Mouse (Mus musculus) liver, embryonic 14.5 days (tissue): ENCODE measurements around the gene Asb6. TPM values are rescaled to one million over a fixed set of nuclear protein-coding genes. Genes with fewer than 3 reads are reported as not detected.
A peak's percentile ranks its signal among the peaks of the same experiment; 100 is the strongest.

ENCODE experiments used
- ATAC-seq: fragments of 200-750 bp; cut with Nextera tagmentation; 2 replicates; pipeline ENCODE4 v1.8.0; 2017; ENCODE audit warnings: moderate number of reproducible peaks, mild to moderate bottlenecking, moderate library complexity; ENCODE audit not compliant: insufficient read depth
- DNase-seq, 3 experiments: peaks; one replicate each; pipeline ENCODE4 v3.0.0-alpha.2; 2012 to 2013; ENCODE audit warnings: low read depth in 3 of 3, low spot score in 3 of 3
- H3K27ac ChIP-seq: fragments of 300-500 bp; sonication (generic); 2 replicates; pipeline ENCODE4 v1.5.1; 2014; ENCODE audit warnings: moderate library complexity, mild to moderate bottlenecking, control low read depth, inconsistent platforms
- H3K27me3 ChIP-seq: fragments of 300-500 bp; sonication (generic); 2 replicates; pipeline ENCODE4 v1.6.1; 2014; ENCODE audit warnings: mild to moderate bottlenecking, low read length, moderate library complexity; ENCODE audit not compliant: control insufficient read depth, insufficient read depth
- H3K36me3 ChIP-seq: fragments of 300-500 bp; sonication (generic); replicated peaks from 2 replicates; pipeline ENCODE4 v1.6.1; 2014; ENCODE audit warnings: low read depth; ENCODE audit not compliant: control insufficient read depth, insufficient read depth
- H3K4me1 ChIP-seq, 2 experiments: fragments of 200-500 bp in 1 of 2; fragments of 300-500 bp in 1 of 2; sonication (generic) in 1 of 2; replicated peaks; 2 replicates each; pipeline ENCODE4 v1.6.1; 2012 to 2014; ENCODE audit warnings: antibody characterized with exemption in 1 of 2, inconsistent platforms in 1 of 2, low read length in 1 of 2; ENCODE audit not compliant: control insufficient read depth in 2 of 2, insufficient read depth in 2 of 2
- H3K4me2 ChIP-seq: fragments of 300-500 bp; sonication (generic); 2 replicates; pipeline ENCODE4 v1.6.1; 2014; ENCODE audit warnings: low read depth, mild to moderate bottlenecking, control low read depth, moderate library complexity
- H3K4me3 ChIP-seq, 2 experiments: fragments of 200-500 bp in 1 of 2; fragments of 300-500 bp in 1 of 2; sonication (generic) in 1 of 2; 2 replicates each; pipeline ENCODE4 v1.5.1; 2012 to 2014; ENCODE audit warnings: low read depth in 2 of 2, low read length in 2 of 2, mild to moderate bottlenecking in 2 of 2, control low read depth in 1 of 2, inconsistent platforms in 1 of 2, moderate library complexity in 1 of 2; ENCODE audit not compliant: insufficient read depth in 1 of 2
- H3K9ac ChIP-seq: fragments of 300-500 bp; sonication (generic); replicated peaks from 2 replicates; pipeline ENCODE4 v1.6.1; 2014; ENCODE audit warnings: mild to moderate bottlenecking, control low read depth, moderate library complexity
- H3K9me3 ChIP-seq: fragments of 300-500 bp; sonication (generic); 2 replicates; pipeline ENCODE4 v1.6.1; 2016; ENCODE audit warnings: low read length, mixed read lengths; ENCODE audit not compliant: control insufficient read depth
- CTCF ChIP-seq: IDR thresholded peaks from 2 replicates; pipeline ENCODE4 v1.5.1; 2016; ENCODE audit warnings: antibody characterized with exemption, low read depth, control low read depth
- EP300 ChIP-seq: IDR thresholded peaks from 2 replicates; pipeline ENCODE4 v1.6.1; 2016; ENCODE audit warnings: antibody characterized with exemption, low read depth
- WGBS: fragments of 180-500 bp; shearing (Covaris S2); extraction: QIAGEN DNeasy Blood & Tissue Kit; methylation state at CpG from one replicate; pipeline ENCODE4 v1.1.7; 2014; ENCODE audit not compliant: insufficient replicate concordance; 5-methylcytosine and 5-hydroxymethylcytosine counted together
- polyA plus RNA-seq, 2 experiments: library from polyadenylated mRNA; depleted of rRNA in 1 of 2; stranded (reverse) in 1 of 2; unstranded in 1 of 2; fragments of >200 nt; fragmentation: Nextera tagmentation in 1 of 2; extraction: Ambion mirVana in 1 of 2; gene quantifications; 2 replicates each; pipeline versions ENCODE4 v1.2.1 to v1.2.3; 2012 to 2014

Gene Asb6
- polyA plus RNA-seq, 2 experiments, result 25.9 to 27.0 TPM

DNA sequence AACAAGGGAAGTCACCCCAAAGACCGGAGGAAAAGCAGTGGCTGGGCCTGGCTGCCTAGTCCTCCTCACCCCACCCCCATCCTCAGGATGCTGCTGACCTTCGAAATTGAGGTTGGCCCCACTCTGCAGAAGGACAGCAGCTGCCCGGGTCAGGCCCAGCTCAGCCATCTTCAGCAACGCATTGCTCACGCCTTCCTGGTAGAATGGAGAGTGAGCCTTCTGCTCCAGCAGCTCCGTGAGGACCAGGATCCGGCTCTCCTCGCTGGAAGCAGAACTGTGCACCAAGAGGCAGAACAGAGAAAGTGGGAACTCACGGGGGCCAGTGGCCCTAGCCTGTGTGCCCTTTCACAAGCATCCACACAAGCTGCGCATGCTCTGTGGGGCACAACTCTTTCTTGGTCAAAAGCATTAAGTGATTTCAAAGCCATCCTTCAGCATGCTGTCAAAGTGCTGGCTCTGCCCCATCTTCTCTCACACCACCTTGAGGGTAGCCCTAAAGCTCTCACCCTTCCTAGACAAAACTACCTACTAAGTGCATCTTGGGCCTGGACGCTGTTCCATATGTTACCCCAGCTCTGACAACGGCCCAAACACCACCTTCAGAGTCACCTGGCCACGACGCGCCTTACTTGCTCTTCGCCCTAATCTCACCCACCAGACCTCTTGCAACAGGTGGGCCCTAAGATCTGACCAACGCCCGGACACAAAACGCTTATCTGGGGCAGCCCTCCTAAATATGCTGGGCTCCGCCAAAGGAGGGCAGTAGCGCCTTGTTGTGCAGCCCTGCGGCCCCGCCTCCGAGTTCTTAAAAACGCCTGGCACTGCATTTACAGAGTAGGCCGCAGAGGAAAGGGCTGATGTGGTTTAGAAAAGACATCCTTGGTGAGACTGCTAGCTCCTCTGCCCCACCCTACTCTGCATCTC, 3.0 kb downstream of the Asb6 start:
- H3K4me1 ChIP-seq, result peaks cover 18 to 23% of the 10 kb centered on the region in 2 experiments
- peaks cover 46% of the 10 kb centered on the region for H3K36me3 ChIP-seq
- peak; percentile 87 for TF ChIP-seq EP300
- peak; percentile 81 for TF ChIP-seq CTCF
- no peaks in the 10 kb centered on the region for H3K9me3 ChIP-seq
- peak overlapping the region; percentile 97 for H3K27ac ChIP-seq
- ATAC-seq (peak; percentile 78), DNase-seq (peak; percentile 91 to 92 (median 92))
- H3K27me3 ChIP-seq, result no peaks in the 10 kb centered on the region
- WGBS, result 27% methylated on average over 26 of the region's 26 CpGs
- H3K4me2 ChIP-seq, result peak overlapping the region; percentile 73
- peak overlapping the region; percentile 98 for H3K9ac ChIP-seq
- H3K4me3 ChIP-seq, result peak overlapping the region; percentile 80 to 99

DNA sequence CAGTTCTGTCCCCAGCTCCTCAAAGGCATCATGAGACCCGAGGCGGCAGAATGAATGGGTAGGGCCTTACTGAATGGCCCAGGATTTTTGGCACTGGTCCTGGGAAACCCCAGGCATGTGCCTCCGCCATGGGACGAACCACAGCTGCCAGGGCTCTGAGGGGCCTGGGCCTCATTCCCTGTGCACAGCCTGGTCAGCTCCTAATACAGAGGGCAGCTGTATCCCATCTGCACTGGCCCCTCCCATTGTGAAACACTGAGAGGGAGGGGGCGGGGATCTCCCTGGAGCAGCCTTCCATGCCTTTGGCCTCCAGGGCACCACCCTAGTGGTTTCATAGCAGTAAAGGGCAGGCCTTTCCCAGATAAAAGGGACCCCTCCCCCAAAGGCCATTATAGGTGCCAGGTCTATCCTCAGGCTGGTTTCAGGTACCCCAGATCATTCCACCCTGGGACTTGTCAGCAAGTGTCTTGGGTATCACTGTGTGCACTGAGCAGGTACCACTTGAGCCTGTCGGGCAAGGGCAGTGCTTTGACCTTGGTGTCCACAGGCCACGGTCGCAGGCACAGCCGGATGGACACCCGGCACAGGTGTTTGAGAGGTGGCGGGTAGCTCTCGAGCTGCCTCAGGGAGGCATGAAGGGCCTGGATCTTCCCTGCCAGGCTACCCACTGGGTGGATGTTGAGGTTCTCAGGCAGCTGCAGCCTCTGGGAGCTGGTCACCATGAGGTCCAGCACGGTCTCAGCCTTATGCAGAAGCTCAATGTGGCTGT, 6.6 kb downstream of the Asb6 start:
- Histone ChIP-seq H3K4me1 (peaks cover 13 to 15% of the 10 kb centered on the region in 2 experiments), H3K9me3 (no peaks in the 10 kb centered on the region), H3K27me3 (no peaks in the 10 kb centered on the region), H3K4me3 (no peak overlapping the region), H3K9ac (no peak overlapping the region), H3K36me3 (peaks cover 54% of the 10 kb centered on the region), H3K27ac (no peak overlapping the region), H3K4me2 (no peak overlapping the region)
- no peak for TF ChIP-seq EP300
- TF ChIP-seq CTCF, result no peak
- 83% methylated on average over 13 of the region's 13 CpGs for WGBS
- DNase-seq (no peak), ATAC-seq (no peak)

DNA sequence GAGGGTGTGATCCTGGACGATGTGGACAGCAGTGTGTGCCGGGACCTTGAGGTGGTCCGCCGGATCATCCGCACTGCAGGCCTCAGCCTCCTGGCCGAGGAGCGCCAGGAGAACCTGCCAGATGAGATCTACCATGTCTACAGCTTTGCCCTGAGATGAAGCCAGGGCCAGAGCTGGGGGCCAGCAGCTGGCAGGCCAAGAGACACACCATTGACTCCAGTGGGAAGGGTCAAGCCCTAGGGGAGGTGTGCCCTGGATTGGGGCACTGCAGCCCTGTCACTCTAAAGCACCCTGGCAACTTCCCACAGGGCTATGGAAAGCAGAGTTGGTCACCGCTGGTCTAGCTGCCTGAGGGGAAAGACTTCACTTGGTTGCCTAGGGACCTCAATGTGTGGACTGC, 7.7 kb downstream of the Asb6 start:
- H3K36me3 ChIP-seq, result peaks cover 54% of the 10 kb centered on the region
- H3K4me3 ChIP-seq, result no peak overlapping the region
- no peaks in the 10 kb centered on the region for H3K9me3 ChIP-seq

GRCm38 (mm10) chr2:30821073-30821472, 9.1 kb downstream of the Asb6 start:
- WGBS, result 91% methylated on average over 3 of the region's 3 CpGs
- DNase-seq (no peak), ATAC-seq (no peak)
- Histone ChIP-seq H3K27me3 (no peaks in the 10 kb centered on the region), H3K27ac (no peak overlapping the region), H3K9me3 (no peaks in the 10 kb centered on the region), H3K9ac (no peak overlapping the region), H3K4me1 (peaks cover under 1 to 2% of the 10 kb centered on the region in 2 experiments; a peak in 2 of 4 replicates), H3K4me3 (no peak overlapping the region), H3K36me3 (peaks cover 47% of the 10 kb centered on the region), H3K4me2 (no peak overlapping the region)
- TF ChIP-seq EP300, result no peak
- peak; percentile 77 for TF ChIP-seq CTCF

More for the DNA sequence above, 7.7 kb downstream of the Asb6 start:
- Histone ChIP-seq H3K4me1 (peaks cover 10 to 12% of the 10 kb centered on the region in 2 experiments), H3K27ac (no peak overlapping the region), H3K9ac (no peak overlapping the region), H3K27me3 (no peaks in the 10 kb centered on the region), H3K4me2 (no peak overlapping the region)
- 83% methylated on average over 8 of the region's 8 CpGs for WGBS
- DNase-seq (no peak), ATAC-seq (no peak)
- TF ChIP-seq CTCF, result no peak

DNA sequence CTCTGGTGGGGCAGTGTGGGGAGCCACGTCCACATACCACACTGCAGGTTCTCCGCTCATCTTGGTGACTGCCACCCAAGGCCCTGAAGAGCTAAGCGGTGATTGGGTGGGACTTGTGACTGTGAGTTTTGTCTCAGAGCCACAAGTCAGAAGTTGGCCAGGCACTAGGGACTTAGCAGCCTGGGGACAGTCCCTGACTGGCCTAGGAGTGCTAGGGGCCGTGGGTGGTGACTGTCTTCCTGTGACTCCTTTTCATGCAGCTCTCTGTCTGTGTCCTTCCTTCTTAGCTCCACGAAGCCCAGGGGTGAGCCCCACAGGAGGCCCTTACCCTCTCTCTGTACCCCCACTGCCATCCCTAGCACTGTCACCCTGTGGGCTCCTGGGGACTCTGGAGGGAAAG, 10.3 kb downstream of the Asb6 start:
- Histone ChIP-seq H3K36me3 (peaks cover 35% of the 10 kb centered on the region), H3K4me3 (no peak overlapping the region), H3K4me2 (no peak overlapping the region), H3K9me3 (no peaks in the 10 kb centered on the region), H3K4me1 (no peaks in the 10 kb centered on the region), H3K27ac (no peak overlapping the region), H3K9ac (no peak overlapping the region), H3K27me3 (no peaks in the 10 kb centered on the region)
- 84% methylated on average over 5 of the region's 5 CpGs for WGBS
- ATAC-seq (no peak), DNase-seq (no peak)
- TF ChIP-seq EP300 (no peak), CTCF (no peak)
